Mouse (Mus musculus) ES-Bruce4 (cell line): Measurements from ENCODE around the gene Shroom2.

Source experiments
- CTCF ChIP-seq: IDR thresholded peaks from one replicate; pipeline ENCODE4 v1.8.1; 2011; ENCODE audit warnings: low read depth, low read length
- EP300 ChIP-seq: IDR thresholded peaks from 2 replicates; pipeline ENCODE4 v1.6.1; 2011; ENCODE audit warnings: low read depth, low read length; ENCODE audit not compliant: insufficient read depth
- POLR2A ChIP-seq: IDR thresholded peaks from one replicate; pipeline ENCODE4 v1.8.1; 2011; ENCODE audit warnings: low read length; ENCODE audit not compliant: insufficient read depth

- TF ChIP-seq EP300, result no peak
- no peak for TF ChIP-seq CTCF
- no peak for TF ChIP-seq POLR2A
These were observed 206.2 kb downstream of the Shroom2 start, which contains the start of gene Cldn34a for GRCm38 (mm10) chrX:152563034-152563433.
